Mouse (Mus musculus) liver, embryonic 15.5 days (tissue): ENCODE data around the gene Srek1ip1. TPM values are rescaled to one million over a fixed set of nuclear protein-coding genes. Genes with fewer than 3 reads are reported as not detected.

Source experiments
- ATAC-seq: fragments of 200-750 bp; cut with Nextera tagmentation; 2 replicates; pipeline ENCODE4 v1.8.0; 2017; ENCODE audit warnings: moderate number of reproducible peaks, mild to moderate bottlenecking, moderate library complexity; ENCODE audit not compliant: insufficient read depth
- H3K27ac ChIP-seq: fragments of 300-500 bp; sonication (generic); replicated peaks from 2 replicates; pipeline ENCODE4 v1.5.1; 2015; ENCODE audit warnings: mild to moderate bottlenecking, inconsistent platforms
- H3K27me3 ChIP-seq: fragments of 300-500 bp; sonication (generic); 2 replicates; pipeline ENCODE4 v1.6.1; 2015; ENCODE audit warnings: mild to moderate bottlenecking, inconsistent platforms
- H3K36me3 ChIP-seq: fragments of 300-500 bp; sonication (generic); replicated peaks from 2 replicates; pipeline ENCODE4 v1.6.1; 2015; ENCODE audit warnings: moderate library complexity, mild to moderate bottlenecking, inconsistent platforms
- H3K4me1 ChIP-seq: fragments of 300-500 bp; sonication (generic); replicated peaks from 2 replicates; pipeline ENCODE4 v1.6.1; 2015; ENCODE audit warnings: inconsistent platforms
- H3K4me2 ChIP-seq: fragments of 300-500 bp; sonication (generic); 2 replicates; pipeline ENCODE4 v1.6.1; 2015; ENCODE audit warnings: moderate library complexity, mild to moderate bottlenecking, inconsistent platforms
- H3K4me3 ChIP-seq: fragments of 300-500 bp; sonication (generic); replicated peaks from 2 replicates; pipeline ENCODE4 v1.5.1; 2015; ENCODE audit warnings: mild to moderate bottlenecking, inconsistent platforms
- H3K9ac ChIP-seq: fragments of 300-500 bp; sonication (generic); 2 replicates; pipeline ENCODE4 v1.6.1; 2015; ENCODE audit warnings: moderate library complexity, mild to moderate bottlenecking, inconsistent platforms
- H3K9me3 ChIP-seq: fragments of 300-500 bp; sonication (generic); replicated peaks from 2 replicates; pipeline ENCODE4 v1.6.1; 2016; ENCODE audit warnings: inconsistent platforms
- WGBS: fragments of 180-500 bp; shearing (Covaris S2); methylation state at CpG from one replicate; pipeline ENCODE4 v1.1.7; 2015; ENCODE audit warnings: mixed read lengths; ENCODE audit not compliant: insufficient replicate concordance; 5-methylcytosine and 5-hydroxymethylcytosine counted together
- polyA plus RNA-seq: library from polyadenylated mRNA; unstranded; fragments of >200 nt; fragmentation: Nextera tagmentation; extraction: Ambion mirVana; gene quantifications from 2 replicates; pipeline ENCODE4 v1.2.1, GENCODE M21; 2015

Srek1ip1 gene
- polyA plus RNA-seq = 6.9 and 7.2 TPM in 2 replicates

DNA sequence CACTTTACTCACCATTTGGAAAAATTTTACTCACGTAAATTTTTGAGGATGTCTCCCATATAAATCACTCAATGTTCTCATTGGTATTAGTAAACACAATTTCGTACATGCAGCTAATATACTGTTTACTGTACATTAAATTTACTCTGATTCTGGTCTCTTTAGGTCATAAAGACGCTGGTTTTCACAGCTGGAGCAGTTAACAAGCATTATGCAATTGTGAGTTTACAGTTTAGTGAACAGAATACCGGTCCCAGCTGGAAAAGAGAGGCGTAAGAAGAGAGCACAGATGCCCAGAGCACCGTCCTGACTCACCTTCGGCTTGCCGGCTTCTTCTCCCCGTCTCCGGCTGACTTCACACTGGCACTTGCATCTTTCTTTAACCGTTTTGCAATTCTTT, at the start of gene Srek1ip1:
Srek1ip1 (plus strand) TSS at position 301 of the 400 bp plus-strand sequence.
- Histone ChIP-seq H3K4me1 (no peaks in the 10 kb centered on the region), H3K9ac (no peak within 1 kb of the TSS), H3K4me3 (no peak within 1 kb of the TSS), H3K27ac (no peak within 1 kb of the TSS), H3K27me3 (no peaks in the 10 kb centered on the region), H3K4me2 (no peak within 1 kb of the TSS), H3K36me3 (peaks cover 2% of the 10 kb centered on the region; the same call in 1 of the 2 replicates), H3K9me3 (no peaks in the 10 kb centered on the region)
- 82% methylated on average over 11 of the region's 11 CpGs for WGBS
- no peak for ATAC-seq

DNA sequence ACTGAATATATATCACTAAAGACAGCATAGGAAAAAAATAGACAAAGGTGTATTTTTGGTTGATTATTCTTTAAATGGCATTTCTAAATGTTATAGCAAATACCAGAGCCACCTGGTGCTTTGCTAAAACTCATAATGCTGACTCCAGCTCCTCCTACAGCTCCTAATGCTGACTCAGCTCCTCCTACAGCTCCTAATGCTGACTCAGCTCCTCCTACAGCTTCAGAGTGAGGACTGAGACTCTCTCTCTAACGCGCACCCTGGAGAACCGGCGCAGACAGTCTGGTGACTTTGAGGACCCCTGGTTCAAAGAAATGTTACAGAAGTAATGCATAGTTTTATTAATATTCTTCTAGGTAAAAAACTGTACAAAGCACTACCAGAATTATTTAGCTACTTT, 49.4 kb upstream of the Srek1ip1 start:
- Histone ChIP-seq H3K9me3 (no peaks in the 10 kb centered on the region), H3K4me3 (no peak overlapping the region), H3K4me2 (no peak overlapping the region), H3K27ac (no peak overlapping the region), H3K27me3 (no peaks in the 10 kb centered on the region), H3K4me1 (no peaks in the 10 kb centered on the region), H3K36me3 (no peaks in the 10 kb centered on the region), H3K9ac (no peak overlapping the region)
- 88% methylated on average over 4 of the region's 4 CpGs for WGBS
- ATAC-seq = no peak

DNA sequence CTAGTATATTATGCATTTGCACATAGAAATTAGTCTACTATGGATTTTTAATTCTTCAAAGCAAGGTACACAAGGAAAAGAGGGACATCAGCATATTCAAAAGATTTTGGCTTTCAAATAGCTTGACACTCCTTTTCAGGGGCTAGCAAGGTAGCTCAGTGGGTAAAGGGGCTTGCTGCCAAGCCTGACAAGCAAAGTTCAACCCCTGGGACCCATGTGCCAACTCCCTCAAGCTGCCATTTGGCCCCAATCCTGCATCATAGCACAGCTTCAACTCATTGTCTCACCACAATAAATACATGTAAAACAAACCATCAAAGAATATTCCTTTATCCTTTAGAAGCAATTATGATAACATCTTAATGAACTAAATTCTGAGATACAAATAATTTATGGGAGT, 45.3 kb upstream of the Srek1ip1 start:
- no peak overlapping the region for H3K27ac ChIP-seq
- no peak overlapping the region for H3K4me3 ChIP-seq
- ATAC-seq = no peak
- H3K9ac ChIP-seq = no peak overlapping the region
- H3K27me3 ChIP-seq = no peaks in the 10 kb centered on the region
- H3K36me3 ChIP-seq = no peaks in the 10 kb centered on the region
- H3K4me2 ChIP-seq = no peak overlapping the region
- H3K9me3 ChIP-seq = no peaks in the 10 kb centered on the region
- no peaks in the 10 kb centered on the region for H3K4me1 ChIP-seq

DNA sequence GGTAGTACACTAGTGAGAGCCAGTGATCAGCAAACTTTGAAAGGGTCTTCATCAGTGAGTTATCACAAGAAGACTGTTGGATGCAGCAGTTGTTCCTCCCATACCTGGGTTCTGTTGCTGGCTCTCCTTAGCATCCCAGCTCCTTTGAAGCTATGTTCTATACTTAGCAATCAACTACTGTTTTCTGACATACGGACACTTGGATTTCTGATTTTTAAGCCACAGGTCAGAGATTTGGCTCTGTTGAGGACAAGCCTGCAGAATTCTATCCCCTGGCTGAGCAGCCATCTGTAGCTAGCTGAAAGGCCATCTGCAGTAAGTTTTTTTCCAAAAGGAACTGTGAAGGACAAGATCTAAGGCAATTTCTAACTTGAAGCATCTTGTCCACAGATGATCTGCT, 32.9 kb upstream of the Srek1ip1 start:
- no peak overlapping the region for H3K9ac ChIP-seq
- ATAC-seq = no peak
- no peaks in the 10 kb centered on the region for H3K9me3 ChIP-seq
- 77% methylated on average over 1 of the region's 1 CpGs for WGBS
- no peak overlapping the region for H3K4me2 ChIP-seq
- no peaks in the 10 kb centered on the region for H3K4me1 ChIP-seq
- H3K27ac ChIP-seq = no peak overlapping the region
- no peaks in the 10 kb centered on the region for H3K27me3 ChIP-seq
- H3K4me3 ChIP-seq = no peak overlapping the region
- H3K36me3 ChIP-seq = no peaks in the 10 kb centered on the region

DNA sequence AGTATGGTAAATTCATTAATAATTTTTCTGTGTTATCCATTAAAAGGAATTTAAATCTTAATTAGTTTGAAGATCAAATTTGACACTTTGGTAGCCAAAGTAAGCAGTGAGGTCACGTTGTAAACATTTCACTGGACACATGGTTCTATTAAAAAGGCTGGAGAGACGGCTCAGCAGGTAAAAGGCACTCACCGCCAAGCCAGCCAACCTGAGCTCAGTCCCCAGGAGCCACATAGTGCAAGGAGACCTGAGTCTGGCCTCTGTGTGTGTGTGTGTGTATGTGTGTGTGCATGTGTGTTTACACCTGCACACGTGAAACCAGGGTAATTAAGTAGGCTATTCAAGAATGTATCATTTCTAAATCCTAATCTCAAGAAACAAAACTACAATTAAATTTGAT, 29.9 kb upstream of the Srek1ip1 start:
- Histone ChIP-seq H3K36me3 (no peaks in the 10 kb centered on the region), H3K9me3 (no peaks in the 10 kb centered on the region), H3K27me3 (no peaks in the 10 kb centered on the region), H3K27ac (no peak overlapping the region), H3K9ac (no peak overlapping the region), H3K4me2 (no peak overlapping the region), H3K4me1 (no peaks in the 10 kb centered on the region), H3K4me3 (no peak overlapping the region)
- no peak for ATAC-seq
- 70% methylated on average over 4 of the region's 4 CpGs for WGBS

DNA sequence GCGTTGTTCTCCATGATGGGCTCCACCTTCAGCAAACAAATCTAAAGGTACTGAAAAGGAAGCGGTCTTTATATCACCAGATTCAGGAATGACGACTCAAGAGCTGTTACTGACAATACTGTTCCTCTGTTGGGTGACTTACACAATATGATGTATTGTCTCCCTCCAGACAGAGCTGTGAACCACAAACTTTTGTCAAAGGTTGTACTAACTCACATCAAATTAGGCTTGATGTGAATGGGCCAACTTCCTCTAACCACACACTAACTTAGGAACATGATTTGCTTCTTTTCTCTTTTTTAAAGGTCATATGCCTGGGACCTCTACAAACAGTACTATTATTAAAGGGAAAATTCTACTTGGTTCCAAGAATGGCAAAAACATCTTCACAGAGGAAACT, 29.1 kb upstream of the Srek1ip1 start:
- Histone ChIP-seq H3K27ac (no peak overlapping the region), H3K27me3 (no peaks in the 10 kb centered on the region), H3K9ac (no peak overlapping the region), H3K4me2 (no peak overlapping the region), H3K4me1 (no peaks in the 10 kb centered on the region), H3K36me3 (no peaks in the 10 kb centered on the region), H3K4me3 (no peak overlapping the region), H3K9me3 (no peaks in the 10 kb centered on the region)
- WGBS = 68% methylated on average over 3 of the region's 3 CpGs
- ATAC-seq = no peak

DNA sequence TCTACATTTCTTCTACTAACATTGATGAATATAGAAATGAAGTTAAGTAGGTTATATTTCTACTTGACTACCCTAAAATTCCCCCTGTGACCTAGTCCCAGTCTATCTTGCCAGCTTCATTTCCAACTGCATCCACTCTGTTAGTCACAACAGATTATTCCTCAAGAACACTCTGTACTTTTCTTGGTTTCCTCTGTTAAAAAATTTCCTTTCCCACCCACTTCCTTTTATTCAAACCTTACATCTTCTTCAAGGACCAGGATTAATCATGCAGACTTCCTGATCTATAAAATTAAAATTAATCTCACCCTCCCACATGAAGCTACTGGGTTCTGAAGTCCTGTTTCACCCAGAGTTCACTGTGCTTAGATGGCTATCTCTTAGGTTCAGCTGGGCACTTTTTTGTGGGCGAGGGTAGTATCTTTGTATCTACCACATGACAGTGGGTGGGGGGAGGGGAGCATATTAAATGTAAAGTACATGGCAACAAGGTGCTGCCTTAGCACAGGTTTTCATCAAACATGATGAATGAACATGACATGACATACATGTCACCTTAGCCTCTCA, 13.1 kb upstream of the Srek1ip1 start:
- Histone ChIP-seq H3K4me3 (no peak overlapping the region), H3K27me3 (no peaks in the 10 kb centered on the region), H3K9me3 (no peaks in the 10 kb centered on the region), H3K4me1 (0 out of 2 replicates have a peak, but pooled peaks cover 3% of the 10 kb centered on the region), H3K4me2 (no peak overlapping the region), H3K27ac (no peak overlapping the region), H3K9ac (no peak overlapping the region), H3K36me3 (peaks cover 4% of the 10 kb centered on the region)
- 17% methylated on average over 1 of the region's 1 CpGs for WGBS
- no peak for ATAC-seq

DNA sequence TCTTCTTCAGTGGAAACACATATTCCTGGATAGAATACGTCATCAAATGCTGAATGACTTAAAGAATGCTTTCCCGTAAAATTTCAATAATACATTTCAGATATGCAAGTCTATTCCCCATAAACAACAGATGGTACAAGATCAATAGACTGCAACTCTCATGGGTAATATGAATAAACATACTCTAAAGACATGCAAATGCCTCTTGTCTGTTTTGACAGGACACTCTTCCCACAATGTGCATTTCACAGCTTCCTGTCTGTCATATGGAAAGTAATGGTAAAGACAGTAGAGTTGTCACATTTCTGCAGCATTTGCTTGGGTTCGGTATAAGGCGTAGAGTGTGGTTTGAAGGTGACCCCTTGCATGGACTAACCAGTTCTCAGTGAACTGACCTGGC, 5.0 kb upstream of the Srek1ip1 start:
- Histone ChIP-seq H3K9ac (no peak overlapping the region), H3K9me3 (no peaks in the 10 kb centered on the region), H3K36me3 (peaks cover 8% of the 10 kb centered on the region), H3K27ac (no peak overlapping the region), H3K4me3 (no peak overlapping the region), H3K4me1 (no peaks in the 10 kb centered on the region), H3K4me2 (no peak overlapping the region), H3K27me3 (no peaks in the 10 kb centered on the region)
- ATAC-seq = no peak
- WGBS = 79% methylated on average over 4 of the region's 4 CpGs

DNA sequence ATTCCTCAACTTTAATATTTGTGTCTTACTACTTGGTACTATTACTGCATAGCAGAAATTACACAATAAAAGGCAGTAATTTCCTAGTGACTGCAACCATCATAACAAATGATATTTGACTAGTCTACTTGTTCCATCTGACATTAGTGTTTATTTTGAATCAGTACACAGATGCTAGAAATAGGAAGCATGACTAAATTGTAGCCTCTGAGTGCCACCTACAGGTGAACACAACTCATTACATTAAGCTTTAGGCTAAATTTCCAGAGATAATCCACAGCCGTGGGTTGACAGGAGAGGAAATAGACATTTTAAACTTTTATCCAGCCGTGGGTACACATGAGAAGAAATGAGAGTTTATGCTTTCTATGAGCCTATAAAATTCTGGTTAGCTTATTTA, 2.6 kb upstream of the Srek1ip1 start:
- H3K36me3 ChIP-seq = peaks cover 6% of the 10 kb centered on the region; the same call in 1 of the 2 replicates
- no peaks in the 10 kb centered on the region for H3K9me3 ChIP-seq
- no peak overlapping the region for H3K4me2 ChIP-seq
- H3K27me3 ChIP-seq = no peaks in the 10 kb centered on the region
- no peak overlapping the region for H3K27ac ChIP-seq
- ATAC-seq = no peak
- H3K4me3 ChIP-seq = no peak overlapping the region
- no peaks in the 10 kb centered on the region for H3K4me1 ChIP-seq
- no peak overlapping the region for H3K9ac ChIP-seq
- 15% methylated on average over 2 of the region's 2 CpGs for whole genome bisulfite sequencing

DNA sequence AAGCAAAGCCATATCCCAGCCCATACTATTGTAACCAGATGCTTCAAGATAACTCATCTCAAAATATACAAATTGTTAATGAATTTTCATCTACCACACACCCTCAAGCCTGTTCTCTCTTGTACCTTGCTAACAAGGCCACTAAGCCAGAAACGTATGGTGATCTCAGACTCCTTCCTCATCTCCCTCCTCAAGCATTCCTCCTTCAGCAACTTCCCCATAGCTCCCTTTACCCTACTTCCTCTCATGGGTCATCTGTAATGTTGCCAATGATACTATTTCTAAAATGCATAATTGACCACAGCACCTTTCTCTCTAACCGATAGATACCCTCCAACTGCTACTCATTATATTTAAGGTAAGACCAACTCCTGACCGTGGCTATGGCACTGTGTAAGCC, 2.1 kb downstream of the Srek1ip1 start:
- Histone ChIP-seq H3K9ac (no peak overlapping the region), H3K27ac (no peak overlapping the region), H3K4me2 (no peak overlapping the region), H3K36me3 (peaks cover 5% of the 10 kb centered on the region; the same call in 1 of the 2 replicates), H3K9me3 (no peaks in the 10 kb centered on the region), H3K27me3 (no peaks in the 10 kb centered on the region), H3K4me3 (no peak overlapping the region), H3K4me1 (no peaks in the 10 kb centered on the region)
- ATAC-seq = no peak
- WGBS = 55% methylated on average over 3 of the region's 3 CpGs

DNA sequence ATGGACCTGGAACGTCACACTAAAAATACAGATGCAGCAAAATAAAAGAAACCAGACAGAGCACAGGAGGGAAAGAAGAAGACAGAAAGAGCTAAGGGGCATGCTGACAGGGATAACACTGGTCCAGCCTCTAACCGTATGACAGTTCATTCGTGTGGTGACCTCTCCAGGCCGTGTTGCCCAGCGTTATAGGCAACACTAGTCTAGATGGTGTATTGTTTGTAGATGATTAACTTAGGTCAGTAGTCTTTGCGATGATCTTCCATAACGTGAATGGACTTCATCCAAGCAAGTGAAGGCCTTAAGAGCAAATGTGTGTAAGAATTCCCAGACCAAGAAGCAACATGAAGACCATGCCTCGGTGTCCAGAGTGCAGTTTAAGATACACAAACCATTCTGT, 6.8 kb downstream of the Srek1ip1 start:
- H3K27ac ChIP-seq = no peak overlapping the region
- H3K9me3 ChIP-seq = no peaks in the 10 kb centered on the region
- H3K36me3 ChIP-seq = peaks cover 3% of the 10 kb centered on the region; the same call in 1 of the 2 replicates
- ATAC-seq = no peak
- 77% methylated on average over 8 of the region's 8 CpGs for WGBS
- no peaks in the 10 kb centered on the region for H3K27me3 ChIP-seq
- no peak overlapping the region for H3K4me3 ChIP-seq
- H3K9ac ChIP-seq = no peak overlapping the region
- no peak overlapping the region for H3K4me2 ChIP-seq
- no peaks in the 10 kb centered on the region for H3K4me1 ChIP-seq

DNA sequence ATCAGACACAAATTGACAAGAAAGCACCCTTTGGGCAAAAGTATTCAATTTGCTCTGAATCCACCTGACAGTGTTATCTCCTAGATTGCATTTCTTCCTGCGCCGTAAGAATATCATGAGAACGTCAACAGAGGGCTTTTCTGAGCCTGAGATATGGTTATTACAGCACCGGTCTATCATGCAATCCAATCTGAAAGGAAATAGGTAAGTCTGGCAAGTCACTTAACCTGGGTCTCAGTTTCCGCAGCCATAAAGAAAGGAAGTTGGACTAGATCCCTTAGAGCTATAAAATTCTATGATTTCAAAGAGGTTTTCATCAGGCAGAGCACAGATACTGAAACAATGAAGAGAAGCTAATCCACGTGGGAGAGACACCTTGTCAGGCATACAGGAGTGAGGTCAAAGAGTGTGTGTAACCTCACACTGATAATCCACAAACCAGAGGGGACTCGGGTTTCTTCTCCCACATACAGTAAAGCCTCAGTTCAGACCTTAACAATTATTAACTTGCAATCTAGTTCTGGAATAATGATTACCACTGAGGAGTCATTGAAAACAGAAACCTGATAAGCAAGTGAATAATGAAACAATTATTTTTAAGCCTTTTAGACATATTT, 7.4 kb downstream of the Srek1ip1 start:
- Histone ChIP-seq H3K27me3 (no peaks in the 10 kb centered on the region), H3K9me3 (no peaks in the 10 kb centered on the region), H3K9ac (no peak overlapping the region), H3K36me3 (peaks cover 3% of the 10 kb centered on the region; the same call in 1 of the 2 replicates), H3K4me3 (no peak overlapping the region), H3K27ac (no peak overlapping the region), H3K4me1 (no peaks in the 10 kb centered on the region), H3K4me2 (no peak overlapping the region)
- ATAC-seq = no peak; the same call in 1 of the 2 replicates
- 73% methylated on average over 7 of the region's 7 CpGs for WGBS
